Mouse (Mus musculus) C2C12 (cell line): ENCODE measurements around the gene S100a6.

ENCODE experiments used
- CTCF ChIP-seq: IDR thresholded peaks from one replicate; pipeline ENCODE4 v1.5.1; 2011; ENCODE audit not compliant: control insufficient read depth, insufficient read depth, insufficient read length
- MAX ChIP-seq: IDR thresholded peaks from one replicate; pipeline ENCODE4 v1.6.1; 2011; ENCODE audit warnings: mild to moderate bottlenecking, control low read depth
- MYOG ChIP-seq: IDR thresholded peaks from one replicate; pipeline ENCODE4 v1.6.1; 2011; ENCODE audit not compliant: control insufficient read depth, insufficient read length; ENCODE audit errors: extremely low read depth
- USF1 ChIP-seq: IDR thresholded peaks from one replicate; pipeline ENCODE4 v1.6.1; 2011; ENCODE audit warnings: low read depth, mild to moderate bottlenecking, control low read depth, moderate library complexity

DNA sequence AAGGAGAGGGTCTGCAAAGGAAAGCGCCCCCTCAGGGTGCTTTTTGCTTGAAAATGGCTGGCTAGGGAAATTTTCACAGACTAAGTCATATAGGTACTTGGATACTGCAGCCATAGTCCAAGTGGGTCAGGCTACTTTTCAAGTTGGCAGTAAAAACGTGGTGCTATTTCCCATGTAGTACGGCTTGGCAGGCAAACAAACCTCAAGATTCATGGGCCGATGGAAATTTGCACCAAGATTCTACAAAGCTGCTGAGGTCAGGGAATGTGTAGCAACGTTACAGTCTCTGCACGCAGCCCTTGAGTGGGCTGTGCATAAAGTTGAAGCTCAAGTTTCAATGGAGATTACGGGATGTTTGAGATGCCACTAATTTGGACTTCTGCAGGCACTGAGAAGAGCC lies 33.2 kb upstream of the S100a6 start:
- TF ChIP-seq CTCF (no peak), MAX (no peak), MYOG (no peak), USF1 (no peak)
